Mouse (Mus musculus) left cerebral cortex, adult 11 months (tissue): Measurements from ENCODE around the gene Uri1.

Experiments
- DNase-seq: peaks from one replicate; pipeline ENCODE4 v3.0.0; 2022; ENCODE audit warnings: low spot score

Uri1 gene

DNA sequence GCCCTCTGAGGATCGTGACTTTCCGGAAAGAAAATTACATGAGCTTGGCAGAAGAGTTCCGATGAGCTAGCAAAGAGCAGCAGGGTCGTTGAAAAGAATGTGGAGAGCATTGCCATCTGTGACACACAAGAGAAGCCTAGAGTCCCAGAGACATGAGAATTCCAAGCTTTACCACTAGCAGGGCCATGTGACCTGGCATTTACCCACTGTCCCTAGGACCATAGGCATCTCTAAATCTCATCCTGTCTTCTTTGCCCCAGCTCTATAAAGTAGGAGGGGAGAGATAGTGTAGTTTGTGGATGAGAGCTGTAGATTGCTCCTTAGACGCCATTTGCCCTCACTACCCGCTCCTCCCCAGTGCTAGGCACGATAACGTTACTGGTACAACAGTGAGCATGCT, at the start of gene Uri1:
TSS of gene Uri1 (minus strand) at position 101 of the 400 bp plus-strand sequence.
- no peak for DNase-seq

- no peak for DNase-seq
Measured at GRCm38 (mm10) chr7:38071065-38071464, 47.7 kb upstream of the Uri1 start.

GRCm38 (mm10) chr7:38070663-38071062, 47.3 kb upstream of the Uri1 start:
- DNase-seq: no peak

DNA sequence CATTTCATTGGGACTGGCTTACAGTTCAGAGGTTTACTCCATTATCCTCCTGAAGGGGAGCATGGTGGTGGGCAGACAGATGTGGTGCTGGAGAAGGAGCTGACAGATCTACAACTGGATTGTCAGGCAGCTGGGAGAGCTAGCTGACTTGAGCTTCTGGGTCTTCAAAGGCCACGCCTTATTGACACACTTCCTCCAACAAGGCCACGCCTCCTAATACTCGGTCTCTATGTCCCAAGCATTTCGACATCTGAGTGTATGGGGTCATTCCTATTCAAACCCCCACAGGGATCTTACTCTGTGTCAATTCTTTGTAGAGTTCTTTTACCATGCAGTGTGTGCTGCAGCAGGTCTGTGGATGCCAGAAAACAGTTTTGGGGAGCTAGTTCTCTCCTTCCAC, 41.1 kb upstream of the Uri1 start:
- no peak for DNase-seq

- DNase-seq: peak; percentile 80
Measured at GRCm38 (mm10) chr7:38061060-38061970, 38.0 kb upstream of the Uri1 start.

- no peak for DNase-seq
Measured at GRCm38 (mm10) chr7:38059636-38060330, 36.4 kb upstream of the Uri1 start.

DNA sequence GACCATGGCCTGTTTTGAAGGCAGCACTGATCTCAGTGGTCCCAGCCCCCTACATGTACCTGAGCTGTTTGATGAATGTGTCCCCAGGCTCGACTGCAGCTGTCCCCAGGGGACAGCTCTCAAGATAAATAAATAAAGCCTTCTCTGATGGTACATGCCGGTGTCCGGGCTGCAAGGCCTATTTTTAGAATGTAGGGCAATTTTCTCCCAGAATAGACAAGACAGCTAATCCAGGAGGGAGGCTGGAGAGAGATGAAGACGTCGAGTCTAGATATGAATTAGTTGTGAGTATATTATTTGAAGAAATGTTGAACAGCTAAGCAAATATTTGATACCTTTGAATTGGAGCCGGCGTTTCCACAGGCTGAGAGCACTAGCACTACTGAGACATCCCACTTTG, 35.7 kb upstream of the Uri1 start:
- DNase-seq: no peak

DNA sequence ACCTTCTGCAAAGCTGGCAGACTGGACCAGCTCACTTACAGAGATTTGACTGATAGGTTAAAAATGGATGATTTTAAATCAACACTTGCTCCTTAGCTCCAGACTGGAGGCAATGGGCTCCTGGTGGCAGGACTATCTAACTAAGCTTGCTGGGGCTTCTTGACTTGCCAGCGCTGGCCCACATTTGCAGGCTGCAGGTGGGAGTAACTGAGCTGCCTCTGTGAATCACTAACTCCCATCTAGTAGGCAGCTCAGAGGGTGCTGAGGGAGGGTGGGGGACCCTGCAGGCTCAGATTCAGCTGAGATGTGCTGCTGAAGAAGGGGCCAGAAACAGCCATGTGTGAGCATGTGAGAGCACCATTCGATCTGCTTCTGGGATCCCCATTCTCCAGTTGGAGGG, 32.6 kb upstream of the Uri1 start:
- DNase-seq: no peak

DNA sequence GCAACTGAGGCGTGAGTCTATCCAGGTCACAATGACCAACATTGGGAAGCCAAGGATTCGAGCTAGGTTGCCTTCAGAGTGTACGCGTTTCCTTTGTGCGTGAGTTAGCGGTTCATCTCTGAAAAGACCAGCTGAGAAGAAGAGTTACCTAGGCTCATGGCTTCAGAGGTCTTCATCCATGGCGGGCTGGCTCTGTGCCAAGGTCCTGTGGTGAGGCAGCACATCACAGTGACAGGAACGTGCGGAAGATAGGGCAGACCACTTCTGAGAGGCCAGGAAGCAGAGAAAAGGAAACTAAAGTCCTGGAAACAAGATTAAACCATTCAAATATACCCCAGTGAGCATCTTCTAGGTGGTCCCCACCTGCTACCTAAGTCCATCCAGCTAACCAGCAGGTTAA, 30.9 kb upstream of the Uri1 start:
- DNase-seq: no peak

DNA sequence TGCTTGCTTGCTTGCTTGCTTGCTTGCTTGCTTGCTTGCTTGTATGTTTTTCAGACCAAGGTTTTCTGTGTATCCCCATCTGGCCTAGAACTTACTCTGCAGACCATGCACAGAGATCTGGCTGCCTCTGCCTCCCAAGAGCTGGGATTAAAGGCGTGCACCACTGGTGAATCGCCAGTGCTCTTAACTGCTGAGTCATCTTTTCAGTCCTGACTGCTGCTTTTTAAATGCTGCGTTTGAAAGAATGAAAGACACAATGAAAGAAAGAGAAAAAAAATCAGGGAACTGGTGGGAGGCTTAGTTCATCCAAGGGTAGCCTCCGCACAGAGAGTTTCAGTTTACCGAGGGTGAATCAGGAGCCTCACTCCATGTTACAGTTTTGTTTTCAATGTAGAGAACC, 23.9 kb upstream of the Uri1 start:
- DNase-seq: no peak

GRCm38 (mm10) chr7:38041244-38041643, 17.9 kb upstream of the Uri1 start:
- DNase-seq: no peak

- DNase-seq: no peak
Measured at GRCm38 (mm10) chr7:38037586-38037985, 14.2 kb upstream of the Uri1 start.

- no peak for DNase-seq
Measured at GRCm38 (mm10) chr7:38031183-38031582, 7.8 kb upstream of the Uri1 start.

DNA sequence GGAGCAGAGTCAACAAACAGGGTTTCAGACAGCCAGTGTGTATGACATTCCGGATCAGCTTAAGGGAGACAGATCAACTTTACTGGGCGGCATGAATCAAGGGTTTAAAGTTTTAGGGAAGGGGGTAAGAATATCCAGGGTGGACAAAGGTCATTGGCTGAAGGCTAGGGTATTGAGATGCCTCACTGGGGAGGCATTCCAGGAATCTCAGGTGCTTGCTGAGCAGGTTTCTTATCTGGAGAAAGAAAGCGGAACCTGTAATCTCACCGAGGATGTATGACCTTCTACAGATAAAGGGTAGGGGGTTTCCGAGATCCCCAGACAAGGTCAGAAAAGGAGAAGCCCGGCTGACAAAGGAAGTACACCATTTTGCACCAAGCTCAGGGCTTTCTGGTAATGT, 7.3 kb upstream of the Uri1 start:
- DNase-seq: no peak

DNA sequence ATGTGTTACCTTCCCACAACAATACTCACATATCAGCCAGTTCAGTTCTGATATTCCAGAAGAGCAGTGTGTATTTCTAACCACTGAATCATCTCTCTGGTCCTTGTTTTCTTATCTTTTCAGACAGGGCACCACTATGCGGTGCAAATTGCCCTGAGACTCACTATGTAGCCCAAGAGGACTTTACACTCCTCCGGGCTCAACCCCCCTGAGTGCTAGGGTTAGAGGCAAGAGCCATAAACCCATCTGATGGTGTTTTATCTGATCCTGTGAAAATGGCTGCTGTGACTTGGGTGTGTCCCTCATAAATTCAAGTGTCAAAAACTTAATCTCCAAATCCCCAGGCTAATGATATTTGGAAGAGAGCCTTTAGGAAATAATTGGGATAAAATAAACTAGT, 6.6 kb upstream of the Uri1 start:
- DNase-seq: no peak

GRCm38 (mm10) chr7:38029083-38029482, 5.7 kb upstream of the Uri1 start:
- no peak for DNase-seq

GRCm38 (mm10) chr7:38027940-38028600, 4.7 kb upstream of the Uri1 start:
- no peak for DNase-seq

DNA sequence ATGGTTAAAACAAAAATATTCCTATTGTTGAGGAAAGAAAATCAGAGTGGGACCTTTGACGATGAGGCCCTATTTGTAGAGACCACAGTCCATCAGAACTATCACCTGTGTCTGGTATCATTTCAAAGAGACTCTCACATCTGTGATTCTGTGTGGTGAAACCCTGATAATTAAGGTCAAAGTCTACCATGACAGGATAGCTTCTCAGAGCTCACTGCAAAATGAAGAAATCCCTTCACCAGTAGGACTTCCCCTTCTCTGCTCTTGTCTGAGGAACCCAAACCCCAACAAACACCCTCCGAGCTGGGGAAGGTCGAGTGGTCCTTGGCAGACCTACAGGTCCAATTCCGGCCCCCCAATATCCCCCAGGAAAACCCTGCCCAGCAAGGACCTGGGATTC, 1.5 kb upstream of the Uri1 start:
- no peak for DNase-seq

DNA sequence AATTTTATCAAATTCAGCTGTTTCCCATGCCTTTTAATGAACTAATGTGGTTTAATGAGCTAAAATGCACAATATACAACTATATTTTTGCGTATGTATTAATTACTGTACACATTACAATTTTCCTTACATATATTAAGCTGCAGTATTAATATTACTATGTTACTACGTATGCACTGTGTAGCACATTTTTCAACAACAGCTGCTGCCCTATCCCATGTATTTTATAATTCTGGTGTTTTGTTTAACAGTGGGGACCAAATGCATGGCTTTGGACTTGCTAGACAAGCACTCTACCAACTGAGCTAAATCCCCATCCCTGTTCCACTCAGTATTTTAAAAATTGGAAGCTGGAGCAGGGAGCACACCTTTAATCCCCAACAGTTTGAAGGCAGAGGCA, 3.6 kb downstream of the Uri1 start:
- no peak for DNase-seq

DNA sequence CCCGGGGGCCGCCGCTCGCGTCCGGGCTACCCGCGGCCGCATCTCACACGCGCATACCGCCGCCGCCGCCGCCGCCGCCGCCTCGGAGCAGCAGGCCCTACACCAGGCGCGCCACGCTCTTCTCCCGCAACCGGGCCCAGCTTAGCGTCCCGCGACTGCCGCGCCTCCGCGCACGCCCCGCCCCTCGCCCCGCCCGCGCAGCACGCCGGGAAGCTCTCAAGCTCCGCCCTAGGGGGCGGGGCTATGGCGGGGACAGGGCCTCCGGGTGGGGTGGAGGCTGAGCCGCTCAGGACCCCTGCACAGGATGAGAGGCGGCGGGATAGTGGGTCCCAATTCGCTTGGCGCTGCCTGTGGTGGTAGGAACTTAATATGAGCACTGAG, 4.0 kb downstream of the Uri1 start:
- DNase-seq: peak; percentile 77

GRCm38 (mm10) chr7:38018416-38019368, 4.7 kb downstream of the Uri1 start:
- DNase-seq: peak; percentile 33

DNA sequence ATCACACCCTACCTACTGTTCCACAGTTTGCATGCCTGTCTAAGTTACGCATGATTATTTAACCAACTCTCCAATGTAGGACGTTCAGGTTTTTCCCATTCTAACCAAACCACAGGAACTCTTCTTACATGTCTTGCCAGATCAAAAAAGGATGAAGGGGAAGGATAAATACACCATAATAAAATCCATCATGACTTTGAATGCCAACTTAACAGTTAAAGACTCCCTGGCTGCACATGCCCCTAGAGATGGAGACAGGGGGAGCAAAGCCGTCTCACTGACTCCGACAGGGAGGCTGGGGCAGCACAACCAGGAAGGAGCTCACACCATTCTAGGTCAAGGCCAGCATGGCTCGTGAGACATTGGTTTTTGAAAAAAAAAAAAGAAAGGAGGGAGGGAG, 8.0 kb downstream of the Uri1 start:
- no peak for DNase-seq
